Mouse (Mus musculus) kidney, postnatal 0 days (tissue): Measurements from ENCODE around the gene Fzd5. TPM values are rescaled to one million over a fixed set of nuclear protein-coding genes. Genes with fewer than 3 reads are reported as not detected.

Experiments used
- ATAC-seq: fragments of 200-750 bp; cut with Nextera tagmentation; replicated peaks from 2 replicates; pipeline ENCODE4 v1.8.0; 2017; ENCODE audit warnings: low read depth, moderate number of reproducible peaks, moderate TSS enrichment, moderate library complexity; ENCODE audit not compliant: low FRiP score
- DNase-seq: peaks from one replicate; pipeline ENCODE4 v3.0.0-alpha.2; 2016; ENCODE audit warnings: low spot score
- H3K27ac ChIP-seq: fragments of 300-500 bp; sonication (generic); 2 replicates; pipeline ENCODE4 v1.5.1; 2014; ENCODE audit warnings: mild to moderate bottlenecking
- H3K27me3 ChIP-seq: fragments of 300-500 bp; sonication (generic); 2 replicates; pipeline ENCODE4 v1.6.1; 2014; ENCODE audit warnings: low read length, mixed read lengths; ENCODE audit not compliant: insufficient read depth
- H3K36me3 ChIP-seq: fragments of 300-500 bp; sonication (generic); 2 replicates; pipeline ENCODE4 v1.6.1; 2014; ENCODE audit warnings: low read length, mixed read lengths; ENCODE audit not compliant: insufficient read depth
- H3K4me1 ChIP-seq: fragments of 300-500 bp; sonication (generic); replicated peaks from 2 replicates; pipeline ENCODE4 v1.6.1; 2014; ENCODE audit warnings: antibody characterized with exemption, low read length, mixed read lengths; ENCODE audit not compliant: insufficient read depth
- H3K4me2 ChIP-seq: fragments of 300-500 bp; sonication (generic); 2 replicates; pipeline ENCODE4 v1.6.1; 2014; ENCODE audit warnings: mild to moderate bottlenecking, low read length, moderate library complexity, mixed read lengths
- H3K4me3 ChIP-seq: fragments of 300-500 bp; sonication (generic); replicated peaks from 2 replicates; pipeline ENCODE4 v1.5.1; 2014; ENCODE audit warnings: low read depth, low read length
- H3K9ac ChIP-seq: fragments of 300-500 bp; sonication (generic); 2 replicates; pipeline ENCODE4 v1.6.1; 2014; ENCODE audit warnings: low read depth, low read length
- H3K9me3 ChIP-seq: fragments of 300-500 bp; sonication (generic); replicated peaks from 2 replicates; pipeline ENCODE4 v1.6.1; 2016; ENCODE audit warnings: low read length, inconsistent platforms, mixed read lengths
- CTCF ChIP-seq: IDR thresholded peaks from 2 replicates; pipeline ENCODE4 v1.5.1; 2016; ENCODE audit warnings: antibody characterized with exemption, low read depth, mild to moderate bottlenecking, moderate library complexity
- WGBS: fragments of 180-500 bp; shearing (Covaris S2); extraction: QIAGEN DNeasy Blood & Tissue Kit; methylation state at CpG from one replicate; pipeline ENCODE4 v1.1.7; 2014; 5-methylcytosine and 5-hydroxymethylcytosine counted together
- polyA plus RNA-seq: library from polyadenylated mRNA; unstranded; fragments of >200 nt; fragmentation: Nextera tagmentation; extraction: Ambion mirVana; gene quantifications from 2 replicates; pipeline ENCODE4 v1.2.1, GENCODE M21; 2015

The Fzd5 gene
- polyA plus RNA-seq, 1 experiment from 2014 or later: 2.5 TPM

DNA sequence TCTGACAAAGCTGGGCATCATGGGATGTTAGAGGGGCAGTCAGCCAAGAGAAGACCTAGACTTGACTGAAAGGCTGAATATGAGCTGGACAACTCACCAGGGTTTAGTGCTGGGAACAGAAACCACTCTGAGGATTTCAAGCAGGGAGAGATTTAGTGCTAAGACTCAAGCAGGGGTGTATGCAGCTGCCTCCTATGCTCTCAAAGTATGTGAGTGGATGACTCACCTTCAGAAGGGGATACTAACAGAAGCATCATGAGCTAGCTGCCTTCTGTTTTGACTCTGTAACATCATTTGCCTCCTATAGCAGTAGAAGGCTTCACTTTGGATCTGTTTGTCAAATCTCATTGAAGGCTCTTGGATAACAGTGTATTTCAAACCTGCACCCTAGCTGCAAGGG is 7.1 kb upstream of the Fzd5 start:
- ATAC-seq: no peak

GRCm38 (mm10) chr1:64742741-64743408 is 5.3 kb upstream of the Fzd5 start:
- Histone ChIP-seq H3K4me1 (peaks cover 9% of the 10 kb centered on the region; the same call in 1 of the 2 replicates), H3K4me3 (no peak overlapping the region), H3K36me3 (no peaks in the 10 kb centered on the region), H3K4me2 (no peak overlapping the region), H3K9me3 (no peaks in the 10 kb centered on the region), H3K27me3 (no peaks in the 10 kb centered on the region), H3K27ac (no peak overlapping the region), H3K9ac (no peak overlapping the region)
- DNase-seq (no peak), ATAC-seq (no peak)
- TF ChIP-seq CTCF: no peak
- WGBS: 82% methylated on average over 18 of the region's 18 CpGs

More for the DNA sequence above, 7.1 kb upstream of the Fzd5 start:
- Histone ChIP-seq H3K9ac (no peak overlapping the region), H3K36me3 (no peaks in the 10 kb centered on the region), H3K27ac (no peak overlapping the region), H3K9me3 (no peaks in the 10 kb centered on the region), H3K4me3 (no peak overlapping the region), H3K4me1 (no peaks in the 10 kb centered on the region), H3K4me2 (no peak overlapping the region), H3K27me3 (no peaks in the 10 kb centered on the region)
- DNase-seq: no peak
- no peak for TF ChIP-seq CTCF

DNA sequence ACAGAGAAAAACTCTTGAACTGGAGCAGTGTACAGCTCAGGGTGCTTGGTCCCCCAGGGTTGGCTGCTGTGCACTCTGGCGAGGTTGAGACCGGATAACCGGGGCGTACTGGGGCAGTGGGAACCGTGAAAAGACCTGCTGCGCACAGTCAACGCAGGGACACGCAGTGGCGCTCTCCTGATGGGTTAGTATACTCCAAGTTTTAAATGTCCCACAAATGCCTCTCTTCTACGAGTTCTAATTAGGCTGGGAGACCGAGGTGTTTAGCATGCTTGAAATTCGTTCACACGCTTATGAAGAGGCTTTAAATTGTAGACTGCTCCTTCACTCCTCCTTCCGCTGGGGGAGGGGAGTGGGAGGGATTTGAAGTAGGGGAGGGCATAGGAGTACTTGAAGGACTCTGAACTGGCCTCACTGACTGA is 1.1 kb upstream of the Fzd5 start:
- TF ChIP-seq CTCF: no peak
- WGBS: 0% methylated on average over 14 of the region's 14 CpGs
- Histone ChIP-seq H3K4me3 (peak overlapping the region; percentile 77), H3K9ac (0 out of 2 replicates have a peak overlapping the region, but pooled peaks have one; percentile 39), H3K4me1 (peaks cover 17% of the 10 kb centered on the region; the same call in 1 of the 2 replicates), H3K36me3 (no peaks in the 10 kb centered on the region), H3K27me3 (peaks cover 3% of the 10 kb centered on the region; the same call in 1 of the 2 replicates), H3K9me3 (no peaks in the 10 kb centered on the region), H3K27ac (peak overlapping the region; percentile 88), H3K4me2 (peak overlapping the region; percentile 94)
- peak; percentile 50 for DNase-seq
- no peak for ATAC-seq

DNA sequence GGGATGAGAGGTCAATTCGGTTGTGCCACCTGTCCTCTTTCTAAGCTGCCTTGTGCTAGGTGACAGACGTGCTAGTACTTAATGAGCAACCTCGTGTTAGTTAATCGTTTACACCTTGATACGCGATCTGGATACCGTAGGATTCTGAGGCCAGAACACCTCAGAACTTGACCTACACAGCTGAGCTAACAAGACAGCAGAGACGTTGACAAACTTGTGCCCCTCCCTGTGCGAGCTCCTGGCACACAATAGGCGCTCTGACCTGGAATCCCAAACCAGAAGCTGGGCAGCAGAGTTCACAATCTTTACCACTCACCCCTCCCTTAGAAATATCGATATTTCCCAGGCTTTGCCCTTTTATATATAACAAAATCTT is 617 bp upstream of the Fzd5 start:
- under 1% methylated on average over 11 of the region's 11 CpGs for WGBS
- H3K27me3 ChIP-seq: peaks cover 3% of the 10 kb centered on the region; the same call in 1 of the 2 replicates
- H3K4me3 ChIP-seq: peak overlapping the region; percentile 77
- peaks cover 17% of the 10 kb centered on the region; the same call in 1 of the 2 replicates for H3K4me1 ChIP-seq
- no peaks in the 10 kb centered on the region for H3K9me3 ChIP-seq
- ATAC-seq: peak; percentile 58
- no peak for TF ChIP-seq CTCF
- DNase-seq: no peak
- H3K4me2 ChIP-seq: peak overlapping the region; percentile 94
- peak overlapping the region; percentile 88 for H3K27ac ChIP-seq
- H3K36me3 ChIP-seq: no peaks in the 10 kb centered on the region
- H3K9ac ChIP-seq: 0 out of 2 replicates have a peak overlapping the region, but pooled peaks have one; percentile 39

DNA sequence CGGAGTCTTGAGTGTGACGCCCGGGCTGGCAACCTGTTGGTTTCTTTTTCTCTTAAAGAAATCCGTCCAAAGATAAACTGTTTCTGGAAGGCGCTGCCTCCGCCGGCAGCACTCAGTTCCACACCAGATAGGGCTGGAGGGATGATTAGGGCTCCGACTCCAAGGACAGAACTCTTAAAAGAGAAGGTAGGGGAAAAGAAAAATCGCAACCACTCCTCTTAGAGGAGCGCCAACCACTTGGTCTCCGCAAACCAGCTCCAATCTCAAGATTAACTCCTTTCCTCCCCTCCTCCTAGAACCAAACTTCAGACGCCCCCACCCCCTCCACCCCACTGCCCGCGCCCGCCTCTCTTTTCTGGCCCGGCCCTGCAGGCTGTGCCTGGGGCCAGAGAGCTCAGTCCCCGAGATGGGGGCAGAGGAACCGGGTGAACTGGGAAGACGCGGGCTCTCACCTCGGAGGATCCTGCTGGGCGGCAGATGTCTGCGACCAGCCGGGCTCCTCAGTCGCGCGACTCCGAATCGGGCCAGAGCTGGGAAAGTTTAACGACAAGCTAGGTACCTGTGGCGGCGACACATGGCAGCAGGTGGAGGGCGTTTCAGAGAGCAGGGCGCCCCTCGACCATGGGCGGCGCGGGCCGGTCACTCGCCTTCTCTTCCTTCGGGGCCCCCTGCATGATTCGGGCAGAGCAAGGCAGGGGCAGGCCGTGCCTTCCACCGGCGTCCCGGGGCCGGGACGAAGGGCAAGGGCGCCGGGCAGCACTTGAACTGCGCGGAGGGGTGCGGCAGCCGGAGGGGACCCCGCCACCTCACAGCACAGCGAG is 660 bp downstream of the Fzd5 start:
- Histone ChIP-seq H3K4me2 (peak overlapping the region; percentile 94), H3K9ac (peak overlapping the region; percentile 77), H3K27me3 (peaks cover 3% of the 10 kb centered on the region; the same call in 1 of the 2 replicates), H3K4me3 (peak overlapping the region; percentile 77), H3K9me3 (no peaks in the 10 kb centered on the region), H3K36me3 (no peaks in the 10 kb centered on the region), H3K27ac (peak overlapping the region; percentile 88), H3K4me1 (peaks cover 17% of the 10 kb centered on the region; the same call in 1 of the 2 replicates)
- ATAC-seq (peak; percentile 3), DNase-seq (peak; percentile 39)
- TF ChIP-seq CTCF: no peak
- under 1% methylated on average over 52 of the region's 56 CpGs for WGBS
